Mouse (Mus musculus) olfactory bulb, adult 2 months (tissue): ENCODE results near the gene Gtf2a2.

Experiments used
- CTCF ChIP-seq: fragments of 200-500 bp; IDR thresholded peaks from 2 replicates; pipeline ENCODE4 v1.5.1; 2012; ENCODE audit warnings: low read depth, mild to moderate bottlenecking, low read length, moderate library complexity; ENCODE audit not compliant: insufficient read depth
- POLR2A ChIP-seq: fragments of 200-500 bp; IDR thresholded peaks from 2 replicates; pipeline ENCODE4 v1.6.1; 2012; ENCODE audit warnings: mild to moderate bottlenecking, low read depth, low read length, moderate library complexity; ENCODE audit not compliant: insufficient read depth

DNA sequence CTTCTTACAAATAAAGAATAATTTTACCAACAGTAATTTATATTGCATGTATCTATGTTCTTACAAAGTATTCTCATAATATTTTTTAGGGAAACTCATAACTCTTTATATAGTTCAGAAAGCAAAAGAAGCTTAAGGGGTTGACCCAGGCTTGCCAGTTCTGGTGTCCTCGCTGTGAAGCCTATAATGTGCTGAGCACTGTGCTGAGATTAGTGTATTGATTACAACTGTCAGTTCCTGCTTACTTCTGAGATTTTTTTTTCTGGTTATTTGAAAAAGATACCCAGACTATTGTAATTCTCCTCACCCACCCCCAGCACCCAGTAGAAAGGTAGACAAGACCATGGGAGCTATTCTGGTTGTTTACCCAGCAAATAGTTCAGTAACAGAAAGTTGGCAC lies 18.9 kb upstream of the Gtf2a2 start:
- TF ChIP-seq POLR2A (no peak), CTCF (no peak)
